Mouse (Mus musculus) bone marrow, adult 2 months (tissue): ENCODE data around the gene Mgat5. TPM values are rescaled to one million over a fixed set of nuclear protein-coding genes. Genes with fewer than 3 reads are reported as not detected.

Experiments
- H3K27ac ChIP-seq: fragments of 200-500 bp; 2 replicates; pipeline ENCODE4 v1.5.1; 2012; ENCODE audit warnings: low read depth, mild to moderate bottlenecking, control low read depth, inconsistent platforms, low read length; ENCODE audit not compliant: control insufficient read depth, poor library complexity, insufficient read depth
- H3K4me1 ChIP-seq: fragments of 200-500 bp; 2 replicates; pipeline ENCODE4 v1.6.1; 2011; ENCODE audit warnings: low read length; ENCODE audit not compliant: control insufficient read depth, insufficient read depth
- H3K4me3 ChIP-seq: fragments of 200-500 bp; replicated peaks from 2 replicates; pipeline ENCODE3; 2011; ENCODE audit warnings: mild to moderate bottlenecking, low read depth, low read length, control low read depth; ENCODE audit not compliant: control insufficient read depth
- CTCF ChIP-seq: fragments of 200-500 bp; IDR thresholded peaks from 2 replicates; pipeline ENCODE4 v1.5.1; 2011; ENCODE audit warnings: low read length, control low read depth; ENCODE audit not compliant: control insufficient read depth, insufficient read depth
- POLR2A ChIP-seq: fragments of 200-500 bp; IDR thresholded peaks from 2 replicates; pipeline ENCODE4 v1.6.1; 2011; ENCODE audit warnings: low read depth, mild to moderate bottlenecking, control low read depth, low read length, borderline replicate concordance; ENCODE audit not compliant: control insufficient read depth
- WGBS: fragments of 180-500 bp; shearing (Covaris S2); methylation state at CpG from one replicate; pipeline ENCODE4 v1.1.7; 2018; 5-methylcytosine and 5-hydroxymethylcytosine counted together
- polyA plus RNA-seq: library from polyadenylated mRNA; stranded (reverse); fragments of >200 nt; gene quantifications from 2 replicates; pipeline ENCODE4 v1.2.4, GENCODE M21; 2011; ENCODE audit warnings: low replicate concordance; ENCODE audit not compliant: missing spikeins, insufficient read depth, insufficient read length

Mgat5 gene
- polyA plus RNA-seq, 1 experiment: 9.7 TPM

- Histone ChIP-seq H3K4me1 (no peaks in the 10 kb centered on the region), H3K4me3 (no peak overlapping the region), H3K27ac (no peak overlapping the region)
- WGBS: 66% methylated on average over 17 of the region's 17 CpGs
- TF ChIP-seq CTCF: no peak
- no peak for TF ChIP-seq POLR2A
Observed at GRCm38 (mm10) chr1:127537204-127538038, 332.6 kb downstream of the Mgat5 start.
